In the genomic region with DNA sequence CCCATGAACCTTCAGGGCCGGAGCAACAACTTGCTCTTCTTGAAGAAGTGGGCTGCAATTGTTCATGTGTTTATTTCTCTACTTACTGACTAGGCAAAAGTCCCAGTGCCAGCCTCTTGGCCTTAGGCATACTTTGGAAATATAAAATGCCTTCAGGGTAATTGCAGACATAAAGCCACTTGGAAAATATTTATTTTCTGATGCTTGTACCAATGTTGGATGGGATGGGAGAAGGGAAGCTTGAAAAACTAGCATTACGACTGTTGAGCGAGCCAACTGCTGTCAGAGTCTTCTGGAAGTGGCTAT, we compare ENCODE assay signal across 13 mouse cellular contexts. TPM values are rescaled to one million over a fixed set of nuclear protein-coding genes. Genes with fewer than 3 reads are reported as not detected.
DNase-seq lines count a peak whose midpoint lies in the region; ATAC-seq and TF ChIP-seq lines count a peak whose summit lies in the region.
"Had no signal": no experiment of that assay in that cellular context is flagged by ENCODE, and none has a peak within 500 bp of the region (broad histone marks: within the 10 kb centered on the region; RNA-seq: fewer than 3 reads in every experiment).

No protein-coding gene starts in this region.

- no peak for ATAC-seq in heart, postnatal 0 days (ENCODE audit: insufficient read depth, low read depth)
- no peak for ATAC-seq in limb, embryonic 12.5 days (ENCODE audit: insufficient number of reproducible peaks, insufficient read depth, low FRiP score, low TSS enrichment, low read depth)
- no peak for ATAC-seq in embryonic facial prominence, embryonic 15.5 days (ENCODE audit: insufficient number of reproducible peaks, low FRiP score, low TSS enrichment, low read depth)
- no peak for ATAC-seq in megakaryocyte-erythroid progenitor cell, adult 5-6 weeks (replicated peaks; ENCODE audit: low FRiP score, low TSS enrichment, poor library complexity, severe bottlenecking)

- no peak for TF ChIP-seq EP300 in heart, postnatal 0 days (IDR thresholded peaks at IDR 0.05; ENCODE audit: low read depth)
- no peak for TF ChIP-seq EP300 in MEL (IDR thresholded peaks at IDR 0.05; ENCODE audit: low read depth in 1 of 2, low read length in 2 of 2)

- H3K4me2 ChIP-seq in heart, postnatal 0 days (ENCODE audit: low read depth, low read length) = peak overlapping the region; percentile 94; the same call in 1 of the 2 replicates
- H3K4me2 ChIP-seq in limb, embryonic 12.5 days = peak overlapping the region; percentile 86
- peak overlapping the region; percentile 86 for H3K4me2 ChIP-seq in embryonic facial prominence, embryonic 15.5 days (replicated peaks)

- no peak for TF ChIP-seq CTCF in heart, postnatal 0 days (IDR thresholded peaks at IDR 0.05; ENCODE audit: low read depth)
- no peak for TF ChIP-seq CTCF in MEL (IDR thresholded peaks at IDR 0.05 in 2 of 3, conservative IDR thresholded peaks at IDR 0.05 in 1 of 3; ENCODE audit: control insufficient read depth in 1 of 3, insufficient read depth in 1 of 3, low read depth in 2 of 3, low read length in 3 of 3, poor library complexity in 1 of 3, severe bottlenecking in 1 of 3)

- peaks cover 17% of the 10 kb centered on the region; the same call in 1 of the 2 replicates for H3K27me3 ChIP-seq in heart, postnatal 0 days (ENCODE audit: control insufficient read depth, insufficient read depth, low read length)
- H3K27me3 ChIP-seq in limb, embryonic 12.5 days = peaks cover 39% of the 10 kb centered on the region
- peaks cover 55% of the 10 kb centered on the region for H3K27me3 ChIP-seq in limb, embryonic 10.5 days (ENCODE audit: low read depth, poor library complexity, severe bottlenecking)
- no peaks in the 10 kb centered on the region for H3K27me3 ChIP-seq in MEL (ENCODE audit: control insufficient read depth in 1 of 2, insufficient read depth in 2 of 2, low read length in 2 of 2)
- peaks cover 17% of the 10 kb centered on the region for H3K27me3 ChIP-seq in embryonic facial prominence, embryonic 15.5 days

- no peak overlapping the region for H3K27ac ChIP-seq in heart, postnatal 0 days (ENCODE audit: low read depth)
- H3K27ac ChIP-seq in limb, embryonic 12.5 days = no peak overlapping the region
- no peak overlapping the region for H3K27ac ChIP-seq in limb, embryonic 10.5 days
- no peak overlapping the region for H3K27ac ChIP-seq in MEL (ENCODE audit: control insufficient read depth, low read depth, low read length)
- peak overlapping the region; percentile 53 for H3K27ac ChIP-seq in embryonic facial prominence, embryonic 15.5 days (replicated peaks)
- H3K27ac ChIP-seq: midbrain, embryonic 10.5 days had no signal

- no peak for TF ChIP-seq POLR2A in MEL (IDR thresholded peaks at IDR 0.05; ENCODE audit: control insufficient read depth in 1 of 2, insufficient read depth in 1 of 2, low read depth in 1 of 2, low read length in 2 of 2, poor library complexity in 1 of 2)

- WGBS in heart, postnatal 0 days = 51% methylated on average over 3 of the region's 3 CpGs
- 52% methylated on average over 3 of the region's 3 CpGs for WGBS in limb, embryonic 12.5 days
- WGBS in limb, embryonic 10.5 days = 63% methylated on average over 3 of the region's 3 CpGs
- WGBS in embryonic facial prominence, embryonic 15.5 days = 58% methylated on average over 3 of the region's 3 CpGs

- H3K4me1 ChIP-seq in heart, postnatal 0 days (ENCODE audit: control insufficient read depth, insufficient read depth) = peaks cover 4% of the 10 kb centered on the region
- peaks cover 26% of the 10 kb centered on the region for H3K4me1 ChIP-seq in limb, embryonic 12.5 days (replicated peaks)
- peaks cover 19% of the 10 kb centered on the region for H3K4me1 ChIP-seq in limb, embryonic 10.5 days
- H3K4me1 ChIP-seq in MEL (ENCODE audit: control insufficient read depth in 1 of 2, insufficient read depth in 2 of 2, low read length in 2 of 2) = peaks cover 0 to 10% of the 10 kb centered on the region in 2 experiments; a peak in 3 of 4 replicates
- H3K4me1 ChIP-seq in embryonic facial prominence, embryonic 15.5 days = no peaks in the 10 kb centered on the region

- H3K36me3 ChIP-seq in heart, postnatal 0 days (replicated peaks; ENCODE audit: control insufficient read depth, insufficient read depth, low read length) = no peaks in the 10 kb centered on the region; the same call in 1 of the 2 replicates
- H3K36me3 ChIP-seq in limb, embryonic 12.5 days = no peaks in the 10 kb centered on the region
- no peaks in the 10 kb centered on the region for H3K36me3 ChIP-seq in limb, embryonic 10.5 days
- H3K36me3 ChIP-seq in MEL (ENCODE audit: control insufficient read depth in 1 of 2, insufficient read depth in 2 of 2, low read length in 2 of 2) = peaks cover 0 to 11% of the 10 kb centered on the region in 2 experiments; a peak in 2 of 4 replicates
- no peaks in the 10 kb centered on the region for H3K36me3 ChIP-seq in embryonic facial prominence, embryonic 15.5 days
- H3K36me3 ChIP-seq: midbrain, embryonic 10.5 days had no signal

- intact Hi-C loops in heart, postnatal 36 days (cut with DNase I) = loop anchor here (2.0 kb wide), 1 partner anchor 74 kb away; the partner anchor contains the start of gene Taf1b

- 0 out of 2 replicates have a peak overlapping the region, but pooled peaks have one; percentile 69 for H3K4me3 ChIP-seq in heart, postnatal 0 days (ENCODE audit: low read depth, low read length)
- H3K4me3 ChIP-seq in limb, embryonic 12.5 days (replicated peaks) = peak overlapping the region; percentile 64
- H3K4me3 ChIP-seq in limb, embryonic 10.5 days = no peak overlapping the region
- H3K4me3 ChIP-seq in MEL (ENCODE audit: control insufficient read depth in 1 of 2, insufficient read depth in 1 of 2, low read depth in 2 of 2, low read length in 2 of 2) = no peak overlapping the region
- H3K4me3 ChIP-seq in embryonic facial prominence, embryonic 15.5 days (replicated peaks) = peak overlapping the region; percentile 58

- H3K9me3 ChIP-seq in heart, postnatal 0 days (replicated peaks; ENCODE audit: control insufficient read depth, low read length) = no peaks in the 10 kb centered on the region
- H3K9me3 ChIP-seq in limb, embryonic 12.5 days = no peaks in the 10 kb centered on the region
- H3K9me3 ChIP-seq in limb, embryonic 10.5 days (replicated peaks) = no peaks in the 10 kb centered on the region
- H3K9me3 ChIP-seq in MEL (replicated peaks; ENCODE audit: insufficient read depth, low read length) = no peaks in the 10 kb centered on the region
- H3K9me3 ChIP-seq in embryonic facial prominence, embryonic 15.5 days (replicated peaks) = no peaks in the 10 kb centered on the region
- H3K9me3 ChIP-seq: midbrain, embryonic 10.5 days had no signal

- H3K9ac ChIP-seq in heart, postnatal 0 days (replicated peaks; ENCODE audit: low read depth, low read length) = no peak overlapping the region
- H3K9ac ChIP-seq in limb, embryonic 12.5 days (replicated peaks) = no peak overlapping the region
- no peak overlapping the region for H3K9ac ChIP-seq in MEL (ENCODE audit: control insufficient read depth, low read depth, low read length, poor library complexity, severe bottlenecking)
- H3K9ac ChIP-seq in embryonic facial prominence, embryonic 15.5 days = peak overlapping the region; percentile 21; the same call in 1 of the 2 replicates

- H3K79me2 ChIP-seq in MEL (ENCODE audit: control insufficient read depth, insufficient read depth, low read length, poor library complexity) = no peaks in the 10 kb centered on the region; the same call in 1 of the 2 replicates

- no peak for TF ChIP-seq RAD21 in MEL (IDR thresholded peaks at IDR 0.05; ENCODE audit: low read depth, low read length)

- DNase-seq in heart, postnatal 0 days (ENCODE audit: low spot score) = no peak
- no peak for DNase-seq in heart, postnatal 36 days
- DNase-seq in limb, embryonic 10.5 days (ENCODE audit: low spot score) = no peak
- peak; percentile 26 for DNase-seq in MEL (ENCODE audit: low read depth, low spot score)
- DNase-seq: cerebellum, postnatal 14 days; gastrocnemius, adult 2 months; kidney, postnatal 25 days; right cerebral cortex, postnatal 4 days; thymus, adult 2 months had no signal

TF ChIP-seq in MEL, 35 proteins besides CTCF, POLR2A, EP300 and RAD21:
- TF ChIP-seq HCFC1 (IDR thresholded peaks at IDR 0.05; ENCODE audit: low read depth, low read length) (no peak), ZNF384 (IDR thresholded peaks at IDR 0.05; ENCODE audit: low read depth, low read length) (no peak), MYB (IDR thresholded peaks at IDR 0.05; ENCODE audit: low read depth, low read length) (no peak), JUND (IDR thresholded peaks at IDR 0.05; ENCODE audit: low read depth, low read length) (no peak), KAT2A (conservative IDR thresholded peaks at IDR 0.05; ENCODE audit: low read depth, low read length) (no peak), TCF12 (IDR thresholded peaks at IDR 0.05; ENCODE audit: low read depth, low read length) (no peak)

RNA-seq across cellular contexts. Expression of gene Grhl1, which starts 1.1 kb away (rescaled TPM):
- total RNA-seq in heart, postnatal 0 days (2014; rRNA removed; ENCODE audit: low replicate concordance) = 0.73 and 0.88 TPM in 2 replicates
- 0.40 and 0.55 TPM in 2 replicates for polyA plus RNA-seq in heart, postnatal 0 days (2015; fragmentation: Nextera tagmentation; extraction: Ambion mirVana)
- under 1 TPM; 0.51 to 0.61 TPM for total RNA-seq in heart, postnatal 36 days (2021)
- 2.0 and 3.0 TPM in 2 replicates for polyA plus RNA-seq in limb, embryonic 12.5 days (2016; fragmentation: Nextera tagmentation; extraction: Ambion mirVana)
- 0.55 and 0.71 TPM in 2 replicates for polyA plus RNA-seq in limb, embryonic 10.5 days (2016; fragmentation: Nextera tagmentation; extraction: Ambion mirVana)
- 0.50 and 0.69 TPM in 2 replicates for total RNA-seq in MEL (2012; rRNA removed)
- 1 to 10 TPM in 1 of 2 experiments, not detected in 1; 1.3 TPM for polyA plus RNA-seq in MEL (2012; ENCODE audit: insufficient read depth in 1 of 2, insufficient read length in 2 of 2, low read depth in 1 of 2, low replicate concordance in 2 of 2, missing spikeins in 1 of 2)
- 33.1 and 37.8 TPM in 2 replicates for polyA plus RNA-seq in embryonic facial prominence, embryonic 15.5 days (2015; fragmentation: Nextera tagmentation; extraction: Ambion mirVana)
- not detected in 2 replicates for total RNA-seq in megakaryocyte-erythroid progenitor cell, adult 5-6 weeks (2014; fragmentation: Nextera tagmentation)
- 0.15 TPM in 1 of 2 replicates, not detected in the other for total RNA-seq in megakaryocyte-erythroid progenitor cell, adult 5-6 weeks (2017)

Comparison
In these comparisons a context has a peak if more than half of its experiments do, and no peak if none do; other contexts are left out.
1. H3K4me3 ChIP-seq: peak in heart, postnatal 0 days (single experiment), limb, embryonic 12.5 days (single experiment) and embryonic facial prominence, embryonic 15.5 days (single experiment); none in limb, embryonic 10.5 days (single experiment) and MEL (0 of 2).
2. Peak in every context shown above with its lines, with median percentiles within 50 percentile points of each other: H3K4me2 ChIP-seq.